Mouse (Mus musculus): ENCODE measurements around the gene Prdm4. TPM values are rescaled to one million over a fixed set of nuclear protein-coding genes. Genes with fewer than 3 reads are reported as not detected.
A peak's percentile ranks its signal among the peaks of the same experiment; 100 is the strongest.

Gene Prdm4
- total RNA-seq, 1 experiment from 2014 or later: 37.2 TPM

GRCm38 (mm10) chr10:85873861-85874544 is 42.9 kb downstream of the Prdm4 start:
- no peak for ATAC-seq (replicated peaks; ENCODE audit: low read depth, poor library complexity, severe bottlenecking)

GRCm38 (mm10) chr10:85872479-85872773 is 44.5 kb downstream of the Prdm4 start:
- peak; percentile 63 for ATAC-seq (replicated peaks; ENCODE audit: low read depth, poor library complexity, severe bottlenecking)

GRCm38 (mm10) chr10:85871698-85872478 is 45.1 kb downstream of the Prdm4 start:
- ATAC-seq (replicated peaks; ENCODE audit: low read depth, poor library complexity, severe bottlenecking): peak; percentile 94

GRCm38 (mm10) chr10:85846105-85846862 is 70.7 kb downstream of the Prdm4 start:
- no peak for ATAC-seq (replicated peaks; ENCODE audit: low read depth, poor library complexity, severe bottlenecking)

Other genes starting within 250 kb of the Prdm4 start
- gene Pwp1, start 87.6 kb downstream of the Prdm4 start, total RNA-seq (2017): 72.1 and 72.7 TPM in 2 replicates
- gene Ascl4, start 10.5 kb upstream of the Prdm4 start, total RNA-seq (2017): not detected in 2 replicates
- 176 and 191 TPM in 2 replicates for gene Rtcb, start 40.7 kb upstream of the Prdm4 start, total RNA-seq (2017)
- 3.4 and 5.7 TPM in 2 replicates for gene Bpifc, start 94.8 kb upstream of the Prdm4 start, total RNA-seq (2017)
- 26.0 and 38.1 TPM in 2 replicates for gene Fbxo7, start 104.8 kb upstream of the Prdm4 start, total RNA-seq (2017)

All from common myeloid progenitor, adult 5-6 weeks (primary cell).